In genomic region chr3:27067206-27067605, GRCm38 (mm10) we compare ENCODE assay signal across 10 mouse cellular contexts.
DNase-seq lines count a peak whose midpoint lies in the region; ATAC-seq and TF ChIP-seq lines count a peak whose summit lies in the region.
"Had no signal": no experiment of that assay in that cellular context is flagged by ENCODE, and none has a peak within 500 bp of the region (broad histone marks: within the 10 kb centered on the region; RNA-seq: fewer than 3 reads in every experiment).

No protein-coding gene starts in this region.

- no peaks in the 10 kb centered on the region for H3K79me2 ChIP-seq in liver, adult 2 months (ENCODE audit: control insufficient read depth, insufficient read depth, low read length)

- CTCF ChIA-PET in Patski (lab: Charles Lee): interaction anchor here (1.0 to 5.4 kb wide), 5 partner anchors 9 to 44 kb away, joined by 3 to 24 read pairs (median 14); no protein-coding TSS in a partner anchor

- H3K27ac ChIP-seq in liver, adult 2 months (replicated peaks; ENCODE audit: insufficient read depth, low read depth, low read length): no peak overlapping the region
- no peak overlapping the region for H3K27ac ChIP-seq in liver, embryonic 11.5 days (ENCODE audit: low read depth, low read length)
- H3K27ac ChIP-seq in forebrain, embryonic 15.5 days (replicated peaks): no peak overlapping the region

- no peak for ATAC-seq in liver, embryonic 11.5 days (replicated peaks; ENCODE audit: low FRiP score)
- ATAC-seq in Patski: no peak
- peak; percentile 69; the same call in 1 of the 2 replicates for ATAC-seq in megakaryocyte progenitor cell, adult 5-6 weeks (replicated peaks; ENCODE audit: poor library complexity)
- no peak for ATAC-seq in forebrain, embryonic 15.5 days (replicated peaks)

- 0 out of 2 replicates have a peak, but pooled peaks have one; percentile 9 for TF ChIP-seq CTCF in liver, adult 2 months (IDR thresholded peaks at IDR 0.05; ENCODE audit: low read depth, low read length)
- peak; percentile 53 for TF ChIP-seq CTCF in E14TG2a.4 (conservative IDR thresholded peaks at IDR 0.05; ENCODE audit: low read length)
- TF ChIP-seq CTCF in Patski (IDR thresholded peaks at IDR 0.05): peak; percentile 54

- no peak overlapping the region for H3K9ac ChIP-seq in liver, adult 2 months (ENCODE audit: low read depth, low read length)
- H3K9ac ChIP-seq in liver, embryonic 11.5 days (ENCODE audit: low read depth, low read length): no peak overlapping the region
- no peak overlapping the region for H3K9ac ChIP-seq in forebrain, embryonic 15.5 days (replicated peaks)

- POLR2A ChIA-PET in Patski (lab: Charles Lee): no interaction called here

- peak; percentile 30 for DNase-seq in liver, adult 2 months (ENCODE audit: extremely low read depth, low read depth, low spot score)
- no peak for DNase-seq in liver, embryonic 11.5 days (ENCODE audit: low spot score)
- no peak for DNase-seq in Patski (ENCODE audit: low read depth, low spot score)
- no peak for DNase-seq in urinary bladder, postnatal 36 days (ENCODE audit: low spot score in 2 of 2)
- DNase-seq: adrenal gland, postnatal 10 days; cerebellum, postnatal 14 days; heart, postnatal 10 days had no signal

- no peaks in the 10 kb centered on the region for H3K36me3 ChIP-seq in liver, adult 2 months (ENCODE audit: control insufficient read depth, insufficient read depth, low read length)
- no peaks in the 10 kb centered on the region for H3K36me3 ChIP-seq in liver, embryonic 11.5 days (ENCODE audit: control insufficient read depth, insufficient read depth, low read length)
- no peaks in the 10 kb centered on the region for H3K36me3 ChIP-seq in E14TG2a.4 (ENCODE audit: insufficient read depth, low read length)
- no peaks in the 10 kb centered on the region for H3K36me3 ChIP-seq in forebrain, embryonic 15.5 days

- no peak for TF ChIP-seq POLR2A in liver, adult 2 months (IDR thresholded peaks at IDR 0.05; ENCODE audit: extremely low read depth, insufficient read depth, low read length)

- in situ Hi-C loops in Patski (cut with MboI; ENCODE audit: low pct_unique_long_range_greater_than_20kb): no loop called here

- no peaks in the 10 kb centered on the region for H3K9me3 ChIP-seq in liver, embryonic 11.5 days (ENCODE audit: control insufficient read depth, low read length)
- no peaks in the 10 kb centered on the region for H3K9me3 ChIP-seq in E14TG2a.4 (ENCODE audit: low read length)
- H3K9me3 ChIP-seq in forebrain, embryonic 15.5 days: no peaks in the 10 kb centered on the region

- H3K4me3 ChIP-seq in liver, adult 2 months (ENCODE audit: insufficient read depth, low read depth, low read length): no peak overlapping the region
- H3K4me3 ChIP-seq in liver, embryonic 11.5 days (ENCODE audit: low read depth, low read length): no peak overlapping the region
- no peak overlapping the region for H3K4me3 ChIP-seq in E14TG2a.4 (replicated peaks; ENCODE audit: low read length)
- no peak overlapping the region for H3K4me3 ChIP-seq in forebrain, embryonic 15.5 days

- H3K27me3 ChIP-seq in liver, adult 2 months (ENCODE audit: control insufficient read depth, insufficient read depth, low read length): no peaks in the 10 kb centered on the region
- no peaks in the 10 kb centered on the region for H3K27me3 ChIP-seq in liver, embryonic 11.5 days (replicated peaks; ENCODE audit: control insufficient read depth, insufficient read depth, low read length)
- no peaks in the 10 kb centered on the region for H3K27me3 ChIP-seq in E14TG2a.4 (ENCODE audit: insufficient read depth, low read length)
- peaks cover 8% of the 10 kb centered on the region for H3K27me3 ChIP-seq in Patski
- no peaks in the 10 kb centered on the region for H3K27me3 ChIP-seq in forebrain, embryonic 15.5 days

- no peak overlapping the region for H3K4me2 ChIP-seq in liver, embryonic 11.5 days
- H3K4me2 ChIP-seq in forebrain, embryonic 15.5 days (replicated peaks): no peak overlapping the region

- no peaks in the 10 kb centered on the region for H3K4me1 ChIP-seq in liver, adult 2 months (ENCODE audit: control insufficient read depth, insufficient read depth, low read length)
- no peaks in the 10 kb centered on the region for H3K4me1 ChIP-seq in liver, embryonic 11.5 days (replicated peaks; ENCODE audit: control insufficient read depth, insufficient read depth, low read length)
- peaks cover 50% of the 10 kb centered on the region for H3K4me1 ChIP-seq in E14TG2a.4 (replicated peaks; ENCODE audit: low read depth, low read length)
- H3K4me1 ChIP-seq in forebrain, embryonic 15.5 days: no peaks in the 10 kb centered on the region
